Mouse (Mus musculus): Measurements from ENCODE around the gene Glg1. TPM values are rescaled to one million over a fixed set of nuclear protein-coding genes. Genes with fewer than 3 reads are reported as not detected.

Glg1 gene
- total and polyA plus RNA-seq, 3 experiments = 15.9 to 37.2 (median 34.3) TPM

DNA sequence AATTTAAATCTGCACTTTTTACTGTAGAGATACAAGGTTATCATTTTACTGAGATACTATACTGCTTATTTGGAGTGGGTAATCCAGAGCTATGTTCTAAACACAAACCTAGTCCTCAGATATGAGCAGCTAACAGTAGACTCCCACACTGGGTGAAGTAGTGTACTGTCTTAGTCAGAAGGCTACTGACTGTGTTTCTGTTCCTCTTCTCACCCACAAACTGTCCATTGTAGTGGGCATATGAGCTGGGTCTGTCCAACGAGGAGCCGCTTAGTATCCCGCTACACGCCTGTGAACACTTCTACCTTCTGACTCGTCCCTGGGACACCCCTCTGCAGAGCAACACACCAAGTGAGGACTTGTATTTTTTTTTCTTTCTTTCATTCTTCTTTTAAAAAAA is 144.1 kb downstream of the Glg1 start:
- no peak for DNase-seq (ENCODE audit: low read depth, low spot score)
- H3K4me1 ChIP-seq (ENCODE audit: control insufficient read depth in 1 of 2, insufficient read depth in 2 of 2, low read length in 2 of 2) = no peaks in the 10 kb centered on the region
- no peak overlapping the region for H3K4me3 ChIP-seq (ENCODE audit: control insufficient read depth in 1 of 2, insufficient read depth in 1 of 2, low read depth in 2 of 2, low read length in 2 of 2)
- no peak overlapping the region for H3K27ac ChIP-seq (ENCODE audit: control insufficient read depth, low read depth, low read length)
- H3K9ac ChIP-seq (ENCODE audit: control insufficient read depth, low read depth, low read length, poor library complexity, severe bottlenecking) = no peak overlapping the region
- H3K27me3 ChIP-seq (ENCODE audit: control insufficient read depth in 1 of 2, insufficient read depth in 2 of 2, low read length in 2 of 2) = no peaks in the 10 kb centered on the region
- no peaks in the 10 kb centered on the region for H3K9me3 ChIP-seq (replicated peaks; ENCODE audit: insufficient read depth, low read length)
- TF ChIP-seq E2F4 (IDR thresholded peaks at IDR 0.05; ENCODE audit: borderline replicate concordance, low read depth, low read length) = no peak
- TF ChIP-seq MXI1 (IDR thresholded peaks at IDR 0.05; ENCODE audit: low read depth, low read length) = no peak
- no peak for TF ChIP-seq RCOR1 (IDR thresholded peaks at IDR 0.05; ENCODE audit: low read depth, low read length)
- no peak for TF ChIP-seq POLR2AphosphoS2 (IDR thresholded peaks at IDR 0.05; ENCODE audit: low read length)
- TF ChIP-seq ZMIZ1 (IDR thresholded peaks at IDR 0.05; ENCODE audit: low read depth, low read length) = no peak
- H3K79me2 ChIP-seq (ENCODE audit: control insufficient read depth, insufficient read depth, low read length, poor library complexity) = no peaks in the 10 kb centered on the region
- H3K36me3 ChIP-seq (ENCODE audit: control insufficient read depth in 1 of 2, insufficient read depth in 2 of 2, low read length in 2 of 2) = peaks cover 0 to 10% of the 10 kb centered on the region in 2 experiments; a peak in 2 of 4 replicates

Other genes starting within 250 kb of the Glg1 start
- 17.8 and 18.1 TPM in 2 replicates for gene Ddx19b, start 227.5 kb downstream of the Glg1 start, total RNA-seq (2012; rRNA removed)
- gene Ddx19b, start 227.5 kb downstream of the Glg1 start, polyA plus RNA-seq (2012; ENCODE audit: insufficient read depth in 1 of 2, insufficient read length in 2 of 2, low read depth in 1 of 2, low replicate concordance in 2 of 2, missing spikeins in 1 of 2) = 100 to 1,000 TPM in 1 of 2 experiments, 10 to 100 TPM in 1; 18.6 to 112 TPM
- gene Aars, start 226.1 kb downstream of the Glg1 start, total RNA-seq (2012; rRNA removed) = 106 and 132 TPM in 2 replicates
- gene Aars, start 226.1 kb downstream of the Glg1 start, polyA plus RNA-seq (2012; ENCODE audit: insufficient read depth in 1 of 2, insufficient read length in 2 of 2, low read depth in 1 of 2, low replicate concordance in 2 of 2, missing spikeins in 1 of 2) = 100 to 1,000 TPM in 1 of 2 experiments, 10 to 100 TPM in 1; 25.1 to 162 TPM
- 19.2 and 26.4 TPM in 2 replicates for gene Exosc6, start 202.9 kb downstream of the Glg1 start, total RNA-seq (2012; rRNA removed)
- 1 to 10 TPM in 1 of 2 experiments, not detected in 1; 8.0 TPM for gene Exosc6, start 202.9 kb downstream of the Glg1 start, polyA plus RNA-seq (2012; ENCODE audit: insufficient read depth in 1 of 2, insufficient read length in 2 of 2, low read depth in 1 of 2, low replicate concordance in 2 of 2, missing spikeins in 1 of 2)
- gene Clec18a, start 166.8 kb downstream of the Glg1 start, total RNA-seq (2012; rRNA removed) = not detected in 2 replicates
- gene Clec18a, start 166.8 kb downstream of the Glg1 start, polyA plus RNA-seq (2012; ENCODE audit: insufficient read depth in 1 of 2, insufficient read length in 2 of 2, low read depth in 1 of 2, low replicate concordance in 2 of 2, missing spikeins in 1 of 2) = not detected
- 13.0 and 13.5 TPM in 2 replicates for gene Pdpr, start 164.6 kb downstream of the Glg1 start, total RNA-seq (2012; rRNA removed)
- 10 to 100 TPM in 1 of 2 experiments, not detected in 1; 13.4 TPM for gene Pdpr, start 164.6 kb downstream of the Glg1 start, polyA plus RNA-seq (2012; ENCODE audit: insufficient read depth in 1 of 2, insufficient read length in 2 of 2, low read depth in 1 of 2, low replicate concordance in 2 of 2, missing spikeins in 1 of 2)
- 54.2 and 59.3 TPM in 2 replicates for gene Rfwd3, start 41.0 kb upstream of the Glg1 start, total RNA-seq (2012; rRNA removed)
- gene Rfwd3, start 41.0 kb upstream of the Glg1 start, polyA plus RNA-seq (2012; ENCODE audit: insufficient read depth in 1 of 2, insufficient read length in 2 of 2, low read depth in 1 of 2, low replicate concordance in 2 of 2, missing spikeins in 1 of 2) = 10 to 100 TPM in 1 of 2 experiments, not detected in 1; 63.2 TPM
- 9.3 and 12.1 TPM in 2 replicates for gene Mlkl, start 79.0 kb upstream of the Glg1 start, total RNA-seq (2012; rRNA removed)
- gene Mlkl, start 79.0 kb upstream of the Glg1 start, polyA plus RNA-seq (2012; ENCODE audit: insufficient read depth in 1 of 2, insufficient read length in 2 of 2, low read depth in 1 of 2, low replicate concordance in 2 of 2, missing spikeins in 1 of 2) = 10 to 100 TPM in 1 of 2 experiments, not detected in 1; 20.1 TPM
- not detected in 2 replicates for gene Fa2h, start 134.6 kb upstream of the Glg1 start, total RNA-seq (2012; rRNA removed)
- gene Fa2h, start 134.6 kb upstream of the Glg1 start, polyA plus RNA-seq (2012; ENCODE audit: insufficient read depth in 1 of 2, insufficient read length in 2 of 2, low read depth in 1 of 2, low replicate concordance in 2 of 2, missing spikeins in 1 of 2) = not detected